Mouse (Mus musculus): Measurements from ENCODE around the gene Naxd.

DNA sequence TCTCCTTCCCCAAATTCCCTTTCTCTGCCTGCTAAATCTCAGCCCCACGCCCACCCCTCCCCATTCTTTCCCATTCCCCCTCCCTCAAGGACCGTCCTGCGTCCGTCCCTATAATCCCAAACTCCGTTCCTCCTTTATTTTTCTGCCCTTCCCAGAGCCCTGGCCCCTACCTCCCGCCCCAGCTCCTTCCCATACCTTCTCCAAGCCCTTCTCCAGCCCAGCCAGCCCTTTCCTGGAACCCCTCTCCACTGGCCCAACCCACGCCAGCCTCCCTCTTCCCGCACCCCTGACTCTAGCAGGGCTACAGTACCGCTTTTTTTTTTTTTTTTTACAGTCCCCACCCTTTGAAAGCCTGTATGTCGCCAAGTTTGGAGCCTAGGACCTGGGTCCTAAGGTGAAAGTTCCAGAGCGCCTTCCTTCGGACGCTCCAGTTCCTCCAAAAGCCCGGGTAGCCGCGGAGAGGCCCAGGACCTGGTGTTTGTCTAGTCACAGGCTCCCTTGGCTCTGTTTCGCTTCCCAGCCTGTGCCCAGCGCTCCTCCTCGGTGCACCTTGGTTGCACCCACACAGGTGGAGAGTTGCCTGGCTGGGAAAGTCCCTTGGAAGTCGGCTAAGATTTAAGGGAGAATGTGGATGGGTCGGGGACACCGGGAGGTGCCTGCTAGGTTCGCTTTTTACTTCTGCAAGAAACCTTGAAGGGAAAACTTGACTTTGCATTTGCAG is 18.3 kb upstream of the Naxd start:
- TF ChIP-seq ZC3H11A (IDR thresholded peaks at IDR 0.05; ENCODE audit: low read depth, low read length) (no peak), CHD1 (IDR thresholded peaks at IDR 0.05; ENCODE audit: low read depth, low read length) (no peak), SMC3 (IDR thresholded peaks at IDR 0.05; ENCODE audit: low read depth, low read length) (no peak), UBTF (IDR thresholded peaks at IDR 0.05; ENCODE audit: borderline replicate concordance, insufficient read depth, low read depth, low read length) (no peak), SIN3A (IDR thresholded peaks at IDR 0.05; ENCODE audit: low read length) (no peak), CTCF (IDR thresholded peaks at IDR 0.05 in 2 of 3, conservative IDR thresholded peaks at IDR 0.05 in 1 of 3; ENCODE audit: control insufficient read depth in 1 of 3, insufficient read depth in 1 of 3, low read depth in 2 of 3, low read length in 3 of 3, poor library complexity in 1 of 3, severe bottlenecking in 1 of 3) (no peak), NRF1 (IDR thresholded peaks at IDR 0.05; ENCODE audit: insufficient read depth, low read depth, low read length, poor library complexity, severe bottlenecking) (no peak), POLR2AphosphoS2 (IDR thresholded peaks at IDR 0.05; ENCODE audit: low read length) (no peak), CHD2 (IDR thresholded peaks at IDR 0.05; ENCODE audit: low read length) (no peak), MEF2A (IDR thresholded peaks at IDR 0.05; ENCODE audit: extremely low read depth, insufficient replicate concordance, low read depth, low read length, poor library complexity, severe bottlenecking) (no peak), MAZ (IDR thresholded peaks at IDR 0.05; ENCODE audit: low read depth, low read length) (no peak), NELFE (IDR thresholded peaks at IDR 0.05; ENCODE audit: low read depth, low read length) (no peak), EP300 (IDR thresholded peaks at IDR 0.05; ENCODE audit: low read depth in 1 of 2, low read length in 2 of 2) (no peak)

Data from MEL (cell line).